Mouse (Mus musculus): Measurements from ENCODE around the gene Wdr27.

- TF ChIP-seq CTCF (IDR thresholded peaks at IDR 0.05; ENCODE audit: low read depth) = no peak
- TF ChIP-seq EP300 (IDR thresholded peaks at IDR 0.05; ENCODE audit: low read depth) = no peak
Measured at GRCm38 (mm10) chr17:14912981-14913380, 30.0 kb downstream of the Wdr27 start.
